Mouse (Mus musculus) megakaryocyte, embryonic 14.5 days (primary cell): ENCODE measurements around the gene Ccdc32.

Experiments used
- FLI1 ChIP-seq: IDR thresholded peaks from 2 replicates; pipeline ENCODE4 v1.6.1; 2012; ENCODE audit warnings: low read length, inconsistent platforms, mixed read lengths
- GATA1 ChIP-seq: IDR thresholded peaks from 3 replicates; pipeline ENCODE4 v1.6.1; 2012; ENCODE audit warnings: mixed read lengths, low read length, inconsistent platforms, borderline replicate concordance

GRCm38 (mm10) chr2:118969585-118970147, 59.5 kb downstream of the Ccdc32 start:
- TF ChIP-seq FLI1 (no peak), GATA1 (no peak)
